16 mouse cellular contexts compared by ENCODE assay signal in the genomic region with DNA sequence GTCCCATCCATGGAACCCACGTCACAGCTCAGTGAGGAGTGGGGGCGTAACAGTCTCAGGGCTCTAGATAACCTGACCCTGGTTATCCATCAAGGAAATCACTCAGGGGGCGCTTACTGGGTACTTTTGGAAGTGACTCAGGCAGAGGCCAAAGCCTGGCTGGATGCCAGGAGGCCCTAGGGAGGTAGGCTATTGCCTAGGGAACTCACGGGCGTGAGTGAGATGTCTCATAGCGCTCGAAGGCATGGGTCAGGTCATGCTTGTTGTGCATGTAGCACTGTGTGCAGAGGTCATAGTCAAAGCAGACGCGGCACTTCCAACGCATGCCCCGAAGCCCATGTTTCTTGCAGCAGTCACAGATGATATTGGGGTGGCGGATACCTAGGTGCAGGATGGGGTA. TPM values are rescaled to one million over a fixed set of nuclear protein-coding genes. Genes with fewer than 3 reads are reported as not detected.
A peak's percentile ranks its signal among the peaks of the same experiment; 100 is the strongest.
DNase-seq lines count a peak whose midpoint lies in the region; ATAC-seq and TF ChIP-seq lines count a peak whose summit lies in the region.
"Had no signal": no experiment of that assay in that cellular context is flagged by ENCODE, and none has a peak within 500 bp of the region (broad histone marks: within the 10 kb centered on the region; RNA-seq: fewer than 3 reads in every experiment).

No protein-coding gene starts in this region.

- peaks cover 20% of the 10 kb centered on the region for H3K36me3 ChIP-seq in heart, postnatal 0 days (replicated peaks; ENCODE audit: control insufficient read depth, insufficient read depth, low read length)
- no peaks in the 10 kb centered on the region for H3K36me3 ChIP-seq in heart, adult 2 months (ENCODE audit: control insufficient read depth, insufficient read depth, low read length)
- H3K36me3 ChIP-seq in forebrain, embryonic 12.5 days (replicated peaks) = peaks cover 15% of the 10 kb centered on the region

- H3K27me3 ChIP-seq in heart, postnatal 0 days (ENCODE audit: control insufficient read depth, insufficient read depth, low read length) = no peaks in the 10 kb centered on the region
- H3K27me3 ChIP-seq in heart, adult 2 months (ENCODE audit: control insufficient read depth, insufficient read depth, low read length) = no peaks in the 10 kb centered on the region
- peaks cover 13% of the 10 kb centered on the region for H3K27me3 ChIP-seq in forebrain, embryonic 12.5 days

- H3K4me3 ChIP-seq in heart, postnatal 0 days (ENCODE audit: low read depth, low read length) = no peak overlapping the region
- no peak overlapping the region for H3K4me3 ChIP-seq in heart, adult 2 months
- H3K4me3 ChIP-seq in forebrain, embryonic 12.5 days (replicated peaks) = no peak overlapping the region
- H3K4me3 ChIP-seq: limb, embryonic 10.5 days; lung, embryonic 15.5 days; midbrain, embryonic 13.5 days had no signal

- no peaks in the 10 kb centered on the region for H3K79me2 ChIP-seq in heart, adult 2 months (replicated peaks; ENCODE audit: control insufficient read depth, insufficient read depth, low read length)

- DNase-seq in heart, postnatal 0 days (ENCODE audit: low spot score) = peak; percentile 19
- no peak for DNase-seq in heart, adult 2 months
- DNase-seq in urinary bladder, postnatal 14 days (ENCODE audit: low spot score) = peak; percentile 64
- DNase-seq in urinary bladder, postnatal 10 days (ENCODE audit: low spot score) = no peak
- peak; percentile 86 for DNase-seq in adrenal gland, postnatal 14 days
- DNase-seq in left cerebral cortex, adult 9 months (ENCODE audit: low spot score in 2 of 2) = no peak
- DNase-seq: heart, postnatal 36 days; kidney, adult 2 months had no signal

- no peak overlapping the region for H3K27ac ChIP-seq in heart, postnatal 0 days (ENCODE audit: low read depth)
- H3K27ac ChIP-seq in heart, adult 2 months = no peak overlapping the region
- H3K27ac ChIP-seq in forebrain, embryonic 12.5 days = no peak overlapping the region
- H3K27ac ChIP-seq: limb, embryonic 10.5 days; lung, embryonic 15.5 days; midbrain, embryonic 13.5 days had no signal

- intact Hi-C loops in heart, adult 2 months (cut with DNase I) = no loop called here

- TF ChIP-seq EP300 in heart, postnatal 0 days (IDR thresholded peaks at IDR 0.05; ENCODE audit: low read depth) = no peak
- no peak for TF ChIP-seq EP300 in heart, adult 2 months (IDR thresholded peaks at IDR 0.05; ENCODE audit: insufficient read depth, low read depth, low read length)

- no peak for TF ChIP-seq POLR2A in heart, adult 2 months (IDR thresholded peaks at IDR 0.05; ENCODE audit: insufficient read depth, low read depth, low read length)

- no peak for TF ChIP-seq CTCF in heart, postnatal 0 days (IDR thresholded peaks at IDR 0.05; ENCODE audit: low read depth)
- no peak for TF ChIP-seq CTCF in heart, adult 2 months (IDR thresholded peaks at IDR 0.05)

- 50% methylated on average over 12 of the region's 12 CpGs for WGBS in heart, postnatal 0 days
- 59% methylated on average over 12 of the region's 12 CpGs for WGBS in heart, adult 2 months
- WGBS in forebrain, embryonic 12.5 days = 91% methylated on average over 12 of the region's 12 CpGs

- no peaks in the 10 kb centered on the region for H3K9me3 ChIP-seq in heart, postnatal 0 days (replicated peaks; ENCODE audit: control insufficient read depth, low read length)
- no peaks in the 10 kb centered on the region for H3K9me3 ChIP-seq in forebrain, embryonic 12.5 days
- H3K9me3 ChIP-seq: limb, embryonic 10.5 days; lung, embryonic 15.5 days; midbrain, embryonic 13.5 days had no signal

- H3K4me2 ChIP-seq in heart, postnatal 0 days (ENCODE audit: low read depth, low read length) = no peak overlapping the region
- H3K4me2 ChIP-seq in forebrain, embryonic 12.5 days = no peak overlapping the region
- H3K4me2 ChIP-seq: lung, embryonic 15.5 days; midbrain, embryonic 13.5 days had no signal

- 0 out of 2 replicates have a peak, but pooled peaks cover 4% of the 10 kb centered on the region for H3K4me1 ChIP-seq in heart, postnatal 0 days (ENCODE audit: control insufficient read depth, insufficient read depth)
- no peaks in the 10 kb centered on the region for H3K4me1 ChIP-seq in heart, adult 2 months (ENCODE audit: control insufficient read depth, insufficient read depth, low read length)
- no peaks in the 10 kb centered on the region for H3K4me1 ChIP-seq in forebrain, embryonic 12.5 days
- H3K4me1 ChIP-seq: midbrain, embryonic 13.5 days had no signal

- ATAC-seq in heart, postnatal 0 days (ENCODE audit: insufficient read depth, low read depth) = 0 out of 2 replicates have a peak, but pooled peaks have one; percentile 24
- ATAC-seq in forebrain, embryonic 12.5 days (ENCODE audit: low FRiP score) = no peak
- ATAC-seq: midbrain, embryonic 13.5 days had no signal

- no peak overlapping the region for H3K9ac ChIP-seq in heart, postnatal 0 days (replicated peaks; ENCODE audit: low read depth, low read length)
- H3K9ac ChIP-seq in heart, adult 2 months (ENCODE audit: low read depth, low read length) = no peak overlapping the region
- H3K9ac ChIP-seq in forebrain, embryonic 12.5 days = no peak overlapping the region
- H3K9ac ChIP-seq: lung, embryonic 15.5 days; midbrain, embryonic 13.5 days had no signal

RNA-seq across cellular contexts. Expression of a gene that starts 7.5 kb away (rescaled TPM):
- 66.6 and 76.6 TPM in 2 replicates for total RNA-seq in heart, postnatal 0 days (2014; rRNA removed; ENCODE audit: low replicate concordance)
- 49.8 and 49.9 TPM in 2 replicates for polyA plus RNA-seq in heart, postnatal 0 days (2015; fragmentation: Nextera tagmentation; extraction: Ambion mirVana)
- 1 to 10 TPM; 7.3 to 7.5 TPM for total RNA-seq in heart, adult 2 months (2021)
- 20.7 and 27.0 TPM in 2 replicates for polyA plus RNA-seq in heart, adult 2 months (2012; rRNA removed)
- 10.0 and 11.5 TPM in 2 replicates for total RNA-seq in adrenal gland, postnatal 14 days (2021)
- 2.2 and 2.4 TPM in 2 replicates for polyA plus RNA-seq in forebrain, embryonic 12.5 days (2016; fragmentation: Nextera tagmentation; extraction: Ambion mirVana)

RNA-seq across cellular contexts. Expression of a gene that starts 8.4 kb away (rescaled TPM):
- 27.3 and 30.4 TPM in 2 replicates for total RNA-seq in heart, postnatal 0 days (2014; rRNA removed; ENCODE audit: low replicate concordance)
- polyA plus RNA-seq in heart, postnatal 0 days (2015; fragmentation: Nextera tagmentation; extraction: Ambion mirVana) = 9.9 and 12.1 TPM in 2 replicates
- total RNA-seq in heart, adult 2 months (2021) = 10 to 100 TPM; 24.9 to 25.7 TPM
- polyA plus RNA-seq in heart, adult 2 months (2012; rRNA removed) = 35.8 and 38.2 TPM in 2 replicates
- total RNA-seq in adrenal gland, postnatal 14 days (2021) = 38.5 and 41.6 TPM in 2 replicates
- 30.7 and 35.8 TPM in 2 replicates for polyA plus RNA-seq in forebrain, embryonic 12.5 days (2016; fragmentation: Nextera tagmentation; extraction: Ambion mirVana)

RNA-seq across cellular contexts. Expression of a gene that starts 15.4 kb away (rescaled TPM):
- total RNA-seq in heart, postnatal 0 days (2014; rRNA removed; ENCODE audit: low replicate concordance) = not detected in 2 replicates
- polyA plus RNA-seq in heart, postnatal 0 days (2015; fragmentation: Nextera tagmentation; extraction: Ambion mirVana) = not detected in 2 replicates
- not detected for total RNA-seq in heart, adult 2 months (2021)
- polyA plus RNA-seq in heart, adult 2 months (2012; rRNA removed) = not detected in 2 replicates
- total RNA-seq in adrenal gland, postnatal 14 days (2021) = not detected in 2 replicates
- not detected in 2 replicates for polyA plus RNA-seq in forebrain, embryonic 12.5 days (2016; fragmentation: Nextera tagmentation; extraction: Ambion mirVana)
- total RNA-seq: common myeloid progenitor, adult 5-6 weeks; heart, postnatal 36 days; layer of hippocampus, postnatal 14 days had no signal
- polyA plus RNA-seq: kidney, adult 2 months; limb, embryonic 10.5 days; lung, embryonic 15.5 days; midbrain, embryonic 13.5 days; neural tube, embryonic 11.5 days; urinary bladder, adult 2 months had no signal

RNA-seq across cellular contexts. Expression of a gene that starts 33.5 kb away (rescaled TPM):
- total RNA-seq in heart, postnatal 0 days (2014; rRNA removed; ENCODE audit: low replicate concordance) = 4.1 and 9.7 TPM in 2 replicates
- polyA plus RNA-seq in heart, postnatal 0 days (2015; fragmentation: Nextera tagmentation; extraction: Ambion mirVana) = 1.8 and 2.1 TPM in 2 replicates
- 1 to 10 TPM; 1.2 to 1.5 TPM for total RNA-seq in heart, adult 2 months (2021)
- polyA plus RNA-seq in heart, adult 2 months (2012; rRNA removed) = 3.5 and 3.9 TPM in 2 replicates
- total RNA-seq in adrenal gland, postnatal 14 days (2021) = 34.8 and 45.9 TPM in 2 replicates
- 2.4 and 5.9 TPM in 2 replicates for polyA plus RNA-seq in forebrain, embryonic 12.5 days (2016; fragmentation: Nextera tagmentation; extraction: Ambion mirVana)

RNA-seq across cellular contexts. Expression of a gene that starts 36.0 kb away (rescaled TPM):
- total RNA-seq in heart, postnatal 0 days (2014; rRNA removed; ENCODE audit: low replicate concordance) = 8.7 and 15.3 TPM in 2 replicates
- polyA plus RNA-seq in heart, postnatal 0 days (2015; fragmentation: Nextera tagmentation; extraction: Ambion mirVana) = 36.8 TPM in 2 replicates
- total RNA-seq in heart, adult 2 months (2021) = 10 to 100 TPM; 29.3 to 30.2 TPM
- 17.4 and 20.5 TPM in 2 replicates for polyA plus RNA-seq in heart, adult 2 months (2012; rRNA removed)
- 56.4 and 59.3 TPM in 2 replicates for total RNA-seq in adrenal gland, postnatal 14 days (2021)
- polyA plus RNA-seq in forebrain, embryonic 12.5 days (2016; fragmentation: Nextera tagmentation; extraction: Ambion mirVana) = 91.6 and 97.7 TPM in 2 replicates

Comparison
In these comparisons a context has a peak if more than half of its experiments do, and no peak if none do; other contexts are left out.
1. DNase-seq: peak in heart, postnatal 0 days (single experiment), urinary bladder, postnatal 14 days (single experiment) and adrenal gland, postnatal 14 days (single experiment); none in heart, adult 2 months (0 of 2), urinary bladder, postnatal 10 days (single experiment) and left cerebral cortex, adult 9 months (0 of 2).